Mouse (Mus musculus): ENCODE measurements around the gene Abhd17a. TPM values are rescaled to one million over a fixed set of nuclear protein-coding genes. Genes with fewer than 3 reads are reported as not detected.

Abhd17a gene
- total and polyA plus RNA-seq, 2 experiments: 45.7 to 194 TPM

GRCm38 (mm10) chr10:80623457-80624191 is 33.5 kb upstream of the Abhd17a start:
- peaks cover 51% of the 10 kb centered on the region for H3K79me2 ChIP-seq (ENCODE audit: control insufficient read depth, insufficient read depth, low read length)
- H3K36me3 ChIP-seq (ENCODE audit: control insufficient read depth, insufficient read depth, low read length): no peaks in the 10 kb centered on the region
- peak; percentile 47 for DNase-seq (ENCODE audit: extremely low read depth, low read depth, low spot score)
- peak overlapping the region; percentile 88 for H3K9ac ChIP-seq (ENCODE audit: low read depth, low read length)
- peak overlapping the region; percentile 78 for H3K4me3 ChIP-seq (ENCODE audit: insufficient read depth, low read depth, low read length)
- TF ChIP-seq CTCF (IDR thresholded peaks at IDR 0.05; ENCODE audit: low read depth, low read length) (no peak), POLR2A (IDR thresholded peaks at IDR 0.05; ENCODE audit: extremely low read depth, insufficient read depth, low read length) (0 out of 2 replicates have a peak, but pooled peaks have one; percentile 30)
- peak overlapping the region; percentile 70 for H3K27ac ChIP-seq (replicated peaks; ENCODE audit: insufficient read depth, low read depth, low read length)
- WGBS: 14% methylated on average over 15 of the region's 15 CpGs
- no peaks in the 10 kb centered on the region for H3K27me3 ChIP-seq (ENCODE audit: control insufficient read depth, insufficient read depth, low read length)
- H3K4me1 ChIP-seq (ENCODE audit: control insufficient read depth, insufficient read depth, low read length): peaks cover 35% of the 10 kb centered on the region

DNA sequence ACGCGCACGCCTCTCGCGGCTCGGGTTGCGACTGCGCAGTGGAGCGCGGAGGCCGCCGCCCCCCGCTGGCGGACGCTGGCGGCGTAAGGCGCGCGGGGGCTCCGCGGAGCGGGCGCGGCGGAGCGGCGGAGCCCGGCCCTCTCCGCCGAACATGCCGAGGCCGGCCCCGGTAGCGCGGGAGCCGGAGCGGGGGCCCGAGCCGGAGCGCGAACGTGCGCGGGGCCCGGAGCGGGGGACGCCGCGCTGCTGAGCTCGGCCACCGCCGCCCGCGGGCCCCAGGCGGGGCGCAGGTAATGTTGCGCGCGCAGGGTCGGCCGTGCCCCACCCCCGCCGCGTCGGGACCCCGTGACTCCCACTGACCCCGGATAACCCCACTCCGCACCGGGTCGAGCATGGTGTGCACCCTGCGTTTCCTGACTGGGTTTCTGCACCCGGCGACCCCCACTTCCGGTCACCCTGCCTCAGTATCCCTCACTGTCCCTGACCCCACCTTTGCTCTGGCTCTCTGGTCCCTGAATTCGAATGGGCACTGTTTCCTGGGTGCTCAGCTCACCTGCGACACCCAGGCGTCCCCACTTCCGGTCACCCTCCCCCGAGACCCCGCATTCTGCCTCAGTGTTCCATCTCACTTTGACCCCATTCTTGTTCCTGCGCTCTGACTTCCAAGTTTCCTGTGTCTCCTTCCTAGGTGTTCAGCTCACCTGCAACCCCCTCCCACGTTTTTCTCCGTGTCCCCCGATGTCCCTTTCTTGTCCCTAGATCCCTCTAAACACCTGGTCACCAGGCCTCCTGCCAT is 32.7 kb upstream of the Abhd17a start, which contains the start of gene Csnk1g2:
Csnk1g2 (plus strand) TSS at position 178 of the 796 bp plus-strand sequence.
- DNase-seq (ENCODE audit: extremely low read depth, low read depth, low spot score): no peak
- peak within 1 kb of the TSS; percentile 80 for H3K27ac ChIP-seq (replicated peaks; ENCODE audit: insufficient read depth, low read depth, low read length)
- no peaks in the 10 kb centered on the region for H3K36me3 ChIP-seq (ENCODE audit: control insufficient read depth, insufficient read depth, low read length)
- H3K27me3 ChIP-seq (ENCODE audit: control insufficient read depth, insufficient read depth, low read length): no peaks in the 10 kb centered on the region
- under 1% methylated on average over 82 of the region's 85 CpGs for WGBS
- H3K9ac ChIP-seq (ENCODE audit: low read depth, low read length): peak within 1 kb of the TSS; percentile 88
- peak within 1 kb of the TSS; percentile 78 for H3K4me3 ChIP-seq (ENCODE audit: insufficient read depth, low read depth, low read length)
- TF ChIP-seq POLR2A (IDR thresholded peaks at IDR 0.05; ENCODE audit: extremely low read depth, insufficient read depth, low read length) (0 out of 2 replicates have a peak, but pooled peaks have one; percentile 58), CTCF (IDR thresholded peaks at IDR 0.05; ENCODE audit: low read depth, low read length) (no peak)
- H3K4me1 ChIP-seq (ENCODE audit: control insufficient read depth, insufficient read depth, low read length): peaks cover 35% of the 10 kb centered on the region
- H3K79me2 ChIP-seq (ENCODE audit: control insufficient read depth, insufficient read depth, low read length): peaks cover 46% of the 10 kb centered on the region

- peaks cover 38% of the 10 kb centered on the region for H3K79me2 ChIP-seq (ENCODE audit: control insufficient read depth, insufficient read depth, low read length)
- H3K27me3 ChIP-seq (ENCODE audit: control insufficient read depth, insufficient read depth, low read length): no peaks in the 10 kb centered on the region
- peak overlapping the region; percentile 63 for H3K9ac ChIP-seq (ENCODE audit: low read depth, low read length)
- WGBS: under 1% methylated on average over 64 of the region's 64 CpGs
- peak overlapping the region; percentile 64 for H3K4me3 ChIP-seq (ENCODE audit: insufficient read depth, low read depth, low read length)
- no peaks in the 10 kb centered on the region for H3K36me3 ChIP-seq (ENCODE audit: control insufficient read depth, insufficient read depth, low read length)
- H3K4me1 ChIP-seq (ENCODE audit: control insufficient read depth, insufficient read depth, low read length): peaks cover 30% of the 10 kb centered on the region
- peak; percentile 100 for DNase-seq (ENCODE audit: extremely low read depth, low read depth, low spot score)
- H3K27ac ChIP-seq (replicated peaks; ENCODE audit: insufficient read depth, low read depth, low read length): peak overlapping the region; percentile 80
- peak; percentile 92 for TF ChIP-seq POLR2A (IDR thresholded peaks at IDR 0.05; ENCODE audit: extremely low read depth, insufficient read depth, low read length)
- TF ChIP-seq CTCF (IDR thresholded peaks at IDR 0.05; ENCODE audit: low read depth, low read length): no peak
Measured at GRCm38 (mm10) chr10:80621940-80622660, 32.0 kb upstream of the Abhd17a start.

GRCm38 (mm10) chr10:80621690-80621939 is 31.5 kb upstream of the Abhd17a start:
- peaks cover 30% of the 10 kb centered on the region for H3K4me1 ChIP-seq (ENCODE audit: control insufficient read depth, insufficient read depth, low read length)
- peak overlapping the region; percentile 46 for H3K9ac ChIP-seq (ENCODE audit: low read depth, low read length)
- WGBS: 6% methylated on average over 9 of the region's 9 CpGs
- H3K27me3 ChIP-seq (ENCODE audit: control insufficient read depth, insufficient read depth, low read length): no peaks in the 10 kb centered on the region
- H3K79me2 ChIP-seq (ENCODE audit: control insufficient read depth, insufficient read depth, low read length): peaks cover 38% of the 10 kb centered on the region
- TF ChIP-seq CTCF (IDR thresholded peaks at IDR 0.05; ENCODE audit: low read depth, low read length): no peak
- TF ChIP-seq POLR2A (IDR thresholded peaks at IDR 0.05; ENCODE audit: extremely low read depth, insufficient read depth, low read length): no peak
- H3K27ac ChIP-seq (replicated peaks; ENCODE audit: insufficient read depth, low read depth, low read length): peak overlapping the region; percentile 48
- H3K36me3 ChIP-seq (ENCODE audit: control insufficient read depth, insufficient read depth, low read length): no peaks in the 10 kb centered on the region
- no peak for DNase-seq (ENCODE audit: extremely low read depth, low read depth, low spot score)
- H3K4me3 ChIP-seq (ENCODE audit: insufficient read depth, low read depth, low read length): peak overlapping the region; percentile 64

DNA sequence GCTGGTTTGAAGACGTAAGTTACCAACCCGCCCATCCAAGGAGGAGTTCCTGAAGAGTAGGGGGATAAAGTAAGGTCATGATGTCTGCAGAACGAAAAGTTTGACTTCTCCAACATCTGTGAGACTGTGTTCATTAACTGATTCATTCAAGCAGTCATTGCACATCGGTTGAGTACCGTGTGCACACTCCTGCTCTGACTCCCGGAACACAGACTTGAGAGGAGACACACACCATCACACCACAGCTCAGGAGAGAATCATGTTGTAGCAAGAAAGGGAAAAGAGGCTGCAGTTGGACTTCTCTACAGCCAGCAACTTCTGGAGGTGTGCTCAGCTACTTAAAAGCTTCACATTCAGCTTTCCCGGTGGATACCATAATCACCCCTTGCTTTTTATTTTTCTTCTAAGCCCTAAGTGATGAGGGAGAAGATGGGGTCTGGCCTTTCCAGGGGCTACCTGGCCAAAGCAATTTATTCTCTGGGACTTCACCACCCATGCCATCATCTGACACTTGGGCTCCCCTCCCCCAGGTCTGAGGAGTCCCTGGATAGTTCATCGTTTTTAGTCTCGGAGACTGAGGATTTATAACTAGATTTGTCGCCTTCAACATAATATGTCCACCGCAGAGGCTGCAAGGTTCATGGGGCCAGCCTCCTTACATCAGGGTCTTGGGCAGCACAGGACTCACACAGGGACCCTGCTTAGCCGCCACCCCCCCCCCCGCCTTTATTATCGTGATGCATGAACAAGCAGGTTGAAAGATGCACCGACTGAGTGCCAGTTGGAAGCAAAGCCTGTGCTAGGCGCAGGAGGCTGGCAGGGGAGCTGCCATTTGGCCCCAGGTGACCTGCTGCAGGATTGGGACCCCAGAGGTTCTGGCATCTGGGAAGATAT is 30.9 kb upstream of the Abhd17a start:
- TF ChIP-seq POLR2A (IDR thresholded peaks at IDR 0.05; ENCODE audit: extremely low read depth, insufficient read depth, low read length) (no peak), CTCF (IDR thresholded peaks at IDR 0.05; ENCODE audit: low read depth, low read length) (no peak)
- peak overlapping the region; percentile 46 for H3K9ac ChIP-seq (ENCODE audit: low read depth, low read length)
- H3K79me2 ChIP-seq (ENCODE audit: control insufficient read depth, insufficient read depth, low read length): peaks cover 34% of the 10 kb centered on the region
- 65% methylated on average over 16 of the region's 16 CpGs for WGBS
- H3K36me3 ChIP-seq (ENCODE audit: control insufficient read depth, insufficient read depth, low read length): no peaks in the 10 kb centered on the region
- H3K4me3 ChIP-seq (ENCODE audit: insufficient read depth, low read depth, low read length): peak overlapping the region; percentile 64
- H3K27me3 ChIP-seq (ENCODE audit: control insufficient read depth, insufficient read depth, low read length): no peaks in the 10 kb centered on the region
- DNase-seq (ENCODE audit: extremely low read depth, low read depth, low spot score): no peak
- H3K27ac ChIP-seq (replicated peaks; ENCODE audit: insufficient read depth, low read depth, low read length): peak overlapping the region; percentile 87
- H3K4me1 ChIP-seq (ENCODE audit: control insufficient read depth, insufficient read depth, low read length): peaks cover 29% of the 10 kb centered on the region

Measured in liver, adult 2 months (tissue).